Mouse (Mus musculus) liver, embryonic 11.5 days (tissue): ENCODE data around the gene Dyrk1b. TPM values are rescaled to one million over a fixed set of nuclear protein-coding genes. Genes with fewer than 3 reads are reported as not detected.
A peak's percentile ranks its signal among the peaks of the same experiment; 100 is the strongest.

ENCODE experiments used
- ATAC-seq: fragments of 200-750 bp; cut with Nextera tagmentation; replicated peaks from 2 replicates; pipeline ENCODE4 v1.8.0; 2017; ENCODE audit warnings: moderate number of reproducible peaks, mild to moderate bottlenecking, moderate TSS enrichment, moderate library complexity; ENCODE audit not compliant: low FRiP score
- DNase-seq: peaks from one replicate; pipeline ENCODE4 v3.0.0-alpha.2; 2017; ENCODE audit warnings: low spot score
- H3K27ac ChIP-seq: fragments of 300-500 bp; sonication (generic); 2 replicates; pipeline ENCODE4 v1.5.1; 2014; ENCODE audit warnings: mild to moderate bottlenecking, low read depth, low read length, control low read depth
- H3K27me3 ChIP-seq: fragments of 300-500 bp; sonication (generic); replicated peaks from 2 replicates; pipeline ENCODE4 v1.6.1; 2014; ENCODE audit warnings: low read length, mixed read lengths; ENCODE audit not compliant: control insufficient read depth, insufficient read depth
- H3K36me3 ChIP-seq: fragments of 300-500 bp; sonication (generic); 2 replicates; pipeline ENCODE4 v1.6.1; 2014; ENCODE audit warnings: mild to moderate bottlenecking, low read length, moderate library complexity, mixed read lengths; ENCODE audit not compliant: control insufficient read depth, insufficient read depth
- H3K4me1 ChIP-seq: fragments of 300-500 bp; sonication (generic); replicated peaks from 2 replicates; pipeline ENCODE4 v1.6.1; 2014; ENCODE audit warnings: low read length, mixed read lengths; ENCODE audit not compliant: control insufficient read depth, insufficient read depth
- H3K4me2 ChIP-seq: fragments of 300-500 bp; sonication (generic); 2 replicates; pipeline ENCODE4 v1.6.1; 2014; ENCODE audit warnings: mild to moderate bottlenecking, control low read depth, moderate library complexity
- H3K4me3 ChIP-seq: fragments of 300-500 bp; sonication (generic); 2 replicates; pipeline ENCODE4 v1.5.1; 2014; ENCODE audit warnings: low read depth, low read length, control low read depth
- H3K9ac ChIP-seq: fragments of 300-500 bp; sonication (generic); 2 replicates; pipeline ENCODE4 v1.6.1; 2014; ENCODE audit warnings: low read depth, low read length, control low read depth
- H3K9me3 ChIP-seq: fragments of 300-500 bp; sonication (generic); 2 replicates; pipeline ENCODE4 v1.6.1; 2016; ENCODE audit warnings: low read length, inconsistent platforms, mixed read lengths; ENCODE audit not compliant: control insufficient read depth
- WGBS: fragments of 180-500 bp; shearing (Covaris S2); extraction: QIAGEN DNeasy Blood & Tissue Kit; methylation state at CpG from one replicate; pipeline ENCODE4 v1.1.7; 2014; 5-methylcytosine and 5-hydroxymethylcytosine counted together
- polyA plus RNA-seq: library from polyadenylated mRNA; unstranded; fragments of >200 nt; fragmentation: Nextera tagmentation; extraction: Ambion mirVana; gene quantifications from 2 replicates; pipeline ENCODE4 v1.2.1, GENCODE M21; 2014

Gene Dyrk1b
- polyA plus RNA-seq, 1 experiment from 2014 or later, result 6.0 TPM

DNA sequence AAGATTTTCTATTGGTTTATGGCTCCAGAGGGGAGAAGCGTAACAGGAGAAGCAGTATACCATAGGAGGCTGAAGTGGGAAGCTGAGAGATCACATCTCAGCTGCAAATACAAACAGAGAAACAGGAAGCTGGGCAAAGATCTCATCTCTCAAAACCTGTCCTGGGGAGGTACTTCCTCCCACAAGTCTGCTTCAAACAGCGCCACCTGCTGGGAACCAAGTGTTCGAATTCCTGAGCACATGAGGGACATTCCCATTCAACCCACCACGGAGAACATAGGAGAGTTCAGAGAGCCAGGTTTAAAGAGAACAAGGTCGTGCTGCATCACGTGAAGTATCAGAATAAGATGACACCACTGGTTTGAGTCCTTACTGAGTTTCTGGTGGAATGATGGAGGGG lies 13.9 kb upstream of the Dyrk1b start:
- no peak for DNase-seq

DNA sequence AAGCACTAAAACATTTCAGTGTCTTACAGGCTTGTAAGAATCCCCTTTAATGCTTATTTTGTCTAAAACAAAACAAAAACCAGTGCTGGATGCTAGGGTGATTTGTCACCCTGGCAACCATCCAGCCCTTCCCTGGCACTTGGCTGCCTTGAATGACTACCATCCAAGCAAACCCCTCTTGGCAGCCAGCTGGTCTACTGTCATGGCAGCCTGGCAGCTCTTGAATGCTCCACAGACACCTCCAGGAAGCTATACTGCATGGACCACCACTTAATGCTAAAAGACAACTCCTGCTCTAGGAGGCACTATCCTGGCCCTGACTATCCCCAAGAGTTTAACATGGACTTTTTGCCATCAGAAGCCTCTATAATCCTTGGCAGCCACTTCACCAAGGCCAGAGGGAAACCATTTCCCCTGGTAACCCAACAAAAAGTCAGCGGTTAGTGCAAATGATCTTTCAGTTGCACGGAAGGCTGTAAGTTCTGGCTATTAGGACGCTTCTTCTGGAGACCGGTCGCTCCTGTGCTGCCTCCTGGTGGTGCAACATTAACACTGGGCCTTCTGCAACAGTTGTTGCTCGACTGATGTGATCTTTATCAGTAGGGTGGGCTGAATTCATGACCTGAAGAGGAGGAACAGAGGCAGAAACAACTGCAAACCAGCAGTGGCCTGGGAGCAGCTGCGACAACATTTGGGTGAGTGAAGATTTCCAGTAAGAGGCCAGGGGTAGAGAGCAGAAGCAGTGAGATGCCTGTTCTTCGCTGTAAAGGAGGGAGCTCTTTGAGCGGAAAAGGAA lies 10.8 kb upstream of the Dyrk1b start:
- H3K9ac ChIP-seq, result peak overlapping the region; percentile 90
- peaks cover 3% of the 10 kb centered on the region for H3K9me3 ChIP-seq
- ATAC-seq, result peak; percentile 62
- DNase-seq, result peak; percentile 63
- peak overlapping the region; percentile 67 for H3K27ac ChIP-seq
- peak overlapping the region; percentile 89 for H3K4me3 ChIP-seq
- 5% methylated on average over 9 of the region's 9 CpGs for WGBS
- H3K27me3 ChIP-seq, result no peaks in the 10 kb centered on the region
- no peaks in the 10 kb centered on the region for H3K36me3 ChIP-seq
- H3K4me2 ChIP-seq, result peak overlapping the region; percentile 99
- peaks cover 17% of the 10 kb centered on the region for H3K4me1 ChIP-seq

More for the DNA sequence above, 13.9 kb upstream of the Dyrk1b start:
- no peaks in the 10 kb centered on the region for H3K36me3 ChIP-seq
- ATAC-seq, result no peak
- no peaks in the 10 kb centered on the region for H3K27me3 ChIP-seq
- H3K9ac ChIP-seq, result no peak overlapping the region
- H3K9me3 ChIP-seq, result peaks cover 3% of the 10 kb centered on the region
- peaks cover under 1% of the 10 kb centered on the region; the same call in 1 of the 2 replicates for H3K4me1 ChIP-seq
- no peak overlapping the region for H3K27ac ChIP-seq
- WGBS, result 74% methylated on average over 6 of the region's 6 CpGs
- no peak overlapping the region for H3K4me2 ChIP-seq
- no peak overlapping the region for H3K4me3 ChIP-seq

- DNase-seq (peak; percentile 89), ATAC-seq (peak; percentile 85)
- WGBS, result under 1% methylated on average over 80 of the region's 80 CpGs
- peak within 1 kb of the TSS; percentile 67 for H3K27ac ChIP-seq
- H3K27me3 ChIP-seq, result no peaks in the 10 kb centered on the region
- H3K4me2 ChIP-seq, result peak within 1 kb of the TSS; percentile 99
- H3K9ac ChIP-seq, result peak within 1 kb of the TSS; percentile 90
- H3K4me1 ChIP-seq, result peaks cover 17% of the 10 kb centered on the region
- H3K36me3 ChIP-seq, result peaks cover under 1% of the 10 kb centered on the region; the same call in 1 of the 2 replicates
- H3K9me3 ChIP-seq, result peaks cover 3% of the 10 kb centered on the region
- H3K4me3 ChIP-seq, result peak within 1 kb of the TSS; percentile 89
Measured at GRCm38 (mm10) chr7:28169489-28170422, 9.5 kb upstream of the Dyrk1b start, which contains the start of gene Fbl. Gene Fbl, plus strand, starts transcription at chr7:28169710.

GRCm38 (mm10) chr7:28175358-28175757 lies 3.9 kb upstream of the Dyrk1b start:
- Histone ChIP-seq H3K27me3 (no peaks in the 10 kb centered on the region), H3K9ac (no peak overlapping the region), H3K27ac (no peak overlapping the region), H3K9me3 (no peaks in the 10 kb centered on the region), H3K4me1 (peaks cover 19% of the 10 kb centered on the region), H3K4me2 (no peak overlapping the region), H3K36me3 (peaks cover 29% of the 10 kb centered on the region; the same call in 1 of the 2 replicates), H3K4me3 (no peak overlapping the region)
- no peak for ATAC-seq
- no peak for DNase-seq
- WGBS, result 85% methylated on average over 4 of the region's 4 CpGs

DNA sequence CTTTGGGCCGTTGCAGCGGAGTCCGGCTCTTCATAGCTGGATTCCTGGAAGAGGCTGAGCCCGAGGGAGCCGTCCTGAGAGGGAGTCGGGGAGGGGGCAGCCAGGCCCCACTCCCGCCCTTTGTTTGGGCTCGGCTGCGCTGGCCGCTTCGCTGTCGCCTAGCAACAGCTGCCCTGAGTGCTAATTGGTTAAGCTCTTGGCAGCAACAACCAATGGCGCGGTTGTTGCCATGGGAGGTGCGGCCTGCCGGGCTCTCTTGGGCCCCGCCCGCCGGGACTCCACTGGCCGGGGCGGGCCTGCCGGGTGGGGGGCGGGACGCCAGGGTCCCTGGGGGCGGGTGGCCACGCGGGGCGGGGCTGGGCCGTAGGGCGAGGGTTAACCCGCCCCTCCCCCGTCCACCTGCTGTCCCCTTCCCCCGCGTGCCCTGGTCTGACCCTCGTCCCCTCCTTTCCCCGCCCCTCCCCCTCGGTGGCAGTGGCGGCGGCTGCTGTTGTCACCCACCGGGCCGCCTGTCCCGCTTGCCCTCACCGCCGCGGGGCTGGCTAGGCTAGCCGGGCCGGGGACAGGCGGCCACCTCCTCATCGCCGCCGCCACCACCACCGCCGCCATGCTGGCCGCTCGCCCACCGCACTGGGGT lies 590 bp downstream of the Dyrk1b start:
- peak; percentile 86 for DNase-seq
- Histone ChIP-seq H3K4me1 (peaks cover 14% of the 10 kb centered on the region), H3K4me3 (peak overlapping the region; percentile 91), H3K4me2 (peak overlapping the region; percentile 71), H3K36me3 (peaks cover 59% of the 10 kb centered on the region), H3K9me3 (no peaks in the 10 kb centered on the region), H3K27ac (peak overlapping the region; percentile 77), H3K27me3 (no peaks in the 10 kb centered on the region), H3K9ac (peak overlapping the region; percentile 74)
- WGBS, result 5% methylated on average over 31 of the region's 56 CpGs
- peak; percentile 93 for ATAC-seq

- DNase-seq, result no peak
- peaks cover 59% of the 10 kb centered on the region for H3K36me3 ChIP-seq
Measured at GRCm38 (mm10) chr7:28180890-28181289, 1.6 kb downstream of the Dyrk1b start.

GRCm38 (mm10) chr7:28181376-28181775 lies 2.1 kb downstream of the Dyrk1b start:
- ATAC-seq, result no peak
- peaks cover 14% of the 10 kb centered on the region for H3K4me1 ChIP-seq
- 0 out of 2 replicates have a peak overlapping the region, but pooled peaks have one; percentile 26 for H3K9ac ChIP-seq
- H3K27me3 ChIP-seq, result no peaks in the 10 kb centered on the region
- no peaks in the 10 kb centered on the region for H3K9me3 ChIP-seq
- H3K36me3 ChIP-seq, result peaks cover 59% of the 10 kb centered on the region
- peak overlapping the region; percentile 71 for H3K4me2 ChIP-seq
- H3K4me3 ChIP-seq, result no peak overlapping the region
- WGBS, result 95% methylated on average over 12 of the region's 12 CpGs
- H3K27ac ChIP-seq, result peak overlapping the region; percentile 54; the same call in 1 of the 2 replicates
- DNase-seq, result no peak

More at GRCm38 (mm10) chr7:28180890-28181289, 1.6 kb downstream of the Dyrk1b start:
- Histone ChIP-seq H3K27me3 (no peaks in the 10 kb centered on the region), H3K4me3 (peak overlapping the region; percentile 91), H3K9ac (peak overlapping the region; percentile 67), H3K9me3 (no peaks in the 10 kb centered on the region), H3K4me1 (peaks cover 14% of the 10 kb centered on the region), H3K27ac (peak overlapping the region; percentile 54), H3K4me2 (peak overlapping the region; percentile 71)
- 60% methylated on average over 5 of the region's 5 CpGs for WGBS
- ATAC-seq, result no peak

GRCm38 (mm10) chr7:28182320-28182719 lies 3.1 kb downstream of the Dyrk1b start:
- WGBS, result 95% methylated on average over 22 of the region's 22 CpGs
- no peaks in the 10 kb centered on the region for H3K9me3 ChIP-seq
- peaks cover 14% of the 10 kb centered on the region for H3K4me1 ChIP-seq
- H3K27me3 ChIP-seq, result no peaks in the 10 kb centered on the region
- ATAC-seq (no peak), DNase-seq (no peak)
- no peak overlapping the region for H3K27ac ChIP-seq
- H3K9ac ChIP-seq, result no peak overlapping the region
- no peak overlapping the region for H3K4me3 ChIP-seq
- peaks cover 60% of the 10 kb centered on the region for H3K36me3 ChIP-seq
- H3K4me2 ChIP-seq, result no peak overlapping the region
